Mouse (Mus musculus) heart, embryonic 13.5 days (tissue): ENCODE data around the gene Cbx3. TPM values are rescaled to one million over a fixed set of nuclear protein-coding genes. Genes with fewer than 3 reads are reported as not detected.

Source experiments
- ATAC-seq: fragments of 200-750 bp; cut with Nextera tagmentation; 2 replicates; pipeline ENCODE4 v1.8.0; 2017; ENCODE audit warnings: moderate TSS enrichment; ENCODE audit not compliant: insufficient number of reproducible peaks, low FRiP score, low TSS enrichment; ENCODE audit errors: extremely low read depth
- H3K27ac ChIP-seq: fragments of 300-500 bp; sonication (generic); replicated peaks from 2 replicates; pipeline ENCODE4 v1.5.1; 2015; ENCODE audit warnings: moderate library complexity, mild to moderate bottlenecking, inconsistent platforms
- H3K27me3 ChIP-seq: fragments of 300-500 bp; sonication (generic); replicated peaks from 2 replicates; pipeline ENCODE4 v1.6.1; 2015; ENCODE audit warnings: mild to moderate bottlenecking, inconsistent platforms
- H3K36me3 ChIP-seq: fragments of 300-500 bp; sonication (generic); 2 replicates; pipeline ENCODE4 v1.6.1; 2015; ENCODE audit warnings: mild to moderate bottlenecking, inconsistent platforms
- H3K4me1 ChIP-seq: fragments of 300-500 bp; sonication (generic); 2 replicates; pipeline ENCODE4 v1.6.1; 2015; ENCODE audit warnings: inconsistent platforms
- H3K4me2 ChIP-seq: fragments of 300-500 bp; sonication (generic); 2 replicates; pipeline ENCODE4 v1.6.1; 2015; ENCODE audit warnings: inconsistent platforms, mild to moderate bottlenecking, moderate library complexity
- H3K4me3 ChIP-seq: fragments of 300-500 bp; sonication (generic); 2 replicates; pipeline ENCODE4 v1.5.1; 2015; ENCODE audit warnings: moderate library complexity, mild to moderate bottlenecking, inconsistent platforms
- H3K9ac ChIP-seq: fragments of 300-500 bp; sonication (generic); 2 replicates; pipeline ENCODE4 v1.6.1; 2015; ENCODE audit warnings: inconsistent platforms, mild to moderate bottlenecking, moderate library complexity
- H3K9me3 ChIP-seq: fragments of 300-500 bp; sonication (generic); 2 replicates; pipeline ENCODE4 v1.6.1; 2016; ENCODE audit warnings: inconsistent platforms
- WGBS: fragments of 180-500 bp; shearing (Covaris S2); methylation state at CpG from one replicate; pipeline ENCODE4 v1.1.7; 2015; ENCODE audit warnings: mixed read lengths; 5-methylcytosine and 5-hydroxymethylcytosine counted together
- polyA plus RNA-seq: library from polyadenylated mRNA; unstranded; fragments of >200 nt; fragmentation: Nextera tagmentation; extraction: Ambion mirVana; gene quantifications from 2 replicates; pipeline ENCODE4 v1.2.1, GENCODE M21; 2015

Gene Cbx3
- polyA plus RNA-seq, 1 experiment from 2014 or later = 320 TPM

DNA sequence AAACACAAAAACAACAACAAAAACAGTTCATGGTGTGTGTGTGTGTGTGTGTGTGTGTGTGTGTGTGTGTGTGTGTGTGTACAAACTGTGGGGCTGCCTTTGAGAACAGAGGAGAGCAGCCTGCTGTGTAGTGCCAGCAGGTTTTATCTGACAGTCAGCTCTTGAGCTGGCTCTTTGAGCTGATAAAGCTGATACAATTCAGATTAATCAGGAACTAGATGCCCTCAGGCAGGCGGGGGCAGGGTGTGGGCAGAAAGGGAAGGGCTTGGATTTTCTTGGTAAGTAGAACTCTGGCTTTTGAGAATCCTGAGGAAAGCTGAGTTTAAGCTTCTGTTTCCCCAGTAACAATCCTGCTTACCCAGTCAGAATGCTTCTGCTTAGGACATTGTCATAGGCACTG lies 35.5 kb downstream of the Cbx3 start:
- no peaks in the 10 kb centered on the region for H3K27me3 ChIP-seq
- H3K4me3 ChIP-seq = no peak overlapping the region
- no peak overlapping the region for H3K4me2 ChIP-seq
- no peaks in the 10 kb centered on the region for H3K36me3 ChIP-seq
- peaks cover 9% of the 10 kb centered on the region; the same call in 1 of the 2 replicates for H3K4me1 ChIP-seq
- H3K9me3 ChIP-seq = no peaks in the 10 kb centered on the region
- 38% methylated on average over 1 of the region's 1 CpGs for WGBS
- ATAC-seq = no peak
- H3K27ac ChIP-seq = no peak overlapping the region
- H3K9ac ChIP-seq = no peak overlapping the region

DNA sequence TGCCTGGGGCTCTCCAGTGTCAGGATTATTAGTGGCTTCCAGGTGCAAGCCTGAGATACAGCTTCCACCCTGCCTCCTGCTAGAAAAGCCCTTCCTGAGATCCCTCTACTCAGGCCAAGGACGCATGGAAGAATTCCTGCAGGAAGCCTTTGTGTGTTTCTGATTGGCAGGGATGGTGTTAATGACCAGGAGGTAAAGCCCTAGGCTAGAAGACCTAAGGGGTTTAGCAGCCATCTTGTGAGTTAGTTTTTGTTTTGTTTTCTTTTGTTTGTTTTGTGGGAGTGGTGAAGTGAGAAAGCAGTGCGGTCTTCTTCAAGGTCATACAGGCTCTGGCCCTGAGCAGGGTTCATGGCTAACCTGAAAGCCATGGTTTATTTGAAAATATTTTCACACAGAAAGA lies 37.4 kb downstream of the Cbx3 start:
- H3K4me2 ChIP-seq = no peak overlapping the region
- H3K27me3 ChIP-seq = no peaks in the 10 kb centered on the region
- no peak overlapping the region for H3K4me3 ChIP-seq
- H3K9me3 ChIP-seq = no peaks in the 10 kb centered on the region
- H3K27ac ChIP-seq = no peak overlapping the region
- no peak for ATAC-seq
- 58% methylated on average over 2 of the region's 2 CpGs for WGBS
- no peak overlapping the region for H3K9ac ChIP-seq
- peaks cover 9% of the 10 kb centered on the region; the same call in 1 of the 2 replicates for H3K4me1 ChIP-seq
- H3K36me3 ChIP-seq = no peaks in the 10 kb centered on the region

DNA sequence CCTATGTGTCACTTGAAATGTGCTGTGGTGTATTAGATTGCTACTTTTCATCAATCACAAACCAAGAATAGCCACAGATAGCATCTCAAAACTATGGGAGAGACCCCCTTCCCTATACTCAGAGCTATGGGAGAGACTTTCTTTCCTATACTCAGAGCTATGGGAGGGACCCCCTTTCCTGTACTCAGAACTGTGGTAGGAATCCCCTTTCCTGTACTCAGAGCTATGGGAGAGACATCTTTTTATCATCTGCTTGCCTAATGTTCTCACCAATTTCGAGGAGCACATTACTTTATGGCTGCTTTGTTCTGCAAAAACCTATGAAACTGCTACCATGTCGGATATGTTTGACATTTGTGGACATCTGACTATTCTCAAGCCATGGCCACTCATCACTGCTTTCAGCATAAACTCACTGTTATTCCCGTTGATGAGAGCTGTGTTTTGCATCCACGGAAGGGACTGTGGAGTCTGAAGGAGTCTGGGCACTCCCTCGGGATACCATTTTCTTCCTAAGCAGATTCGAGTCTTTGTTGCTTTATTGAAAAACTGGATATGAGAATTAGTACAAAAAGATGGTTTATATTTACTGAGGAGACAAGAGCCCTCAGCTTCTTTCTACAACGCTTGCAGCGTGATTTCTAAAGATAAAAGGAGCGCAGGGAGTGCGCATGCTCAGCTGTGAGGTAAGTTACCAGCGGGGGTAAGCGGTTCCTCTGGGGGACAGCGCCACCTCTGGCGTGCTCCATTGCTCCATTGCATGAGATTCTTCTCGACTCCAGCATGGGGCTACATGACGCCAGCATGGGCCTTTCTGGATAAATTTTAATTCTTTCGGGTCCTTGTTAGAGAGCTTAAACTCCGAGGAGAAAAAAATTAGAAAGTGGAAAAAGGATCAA lies 38.8 kb downstream of the Cbx3 start:
- peak overlapping the region; percentile 49 for H3K4me3 ChIP-seq
- no peak for ATAC-seq
- peaks cover 9% of the 10 kb centered on the region; the same call in 1 of the 2 replicates for H3K4me1 ChIP-seq
- H3K9ac ChIP-seq = peak overlapping the region; percentile 69
- WGBS = 20% methylated on average over 18 of the region's 18 CpGs
- peak overlapping the region; percentile 66 for H3K4me2 ChIP-seq
- no peak overlapping the region for H3K27ac ChIP-seq
- no peaks in the 10 kb centered on the region for H3K9me3 ChIP-seq
- no peaks in the 10 kb centered on the region for H3K27me3 ChIP-seq
- no peaks in the 10 kb centered on the region for H3K36me3 ChIP-seq

DNA sequence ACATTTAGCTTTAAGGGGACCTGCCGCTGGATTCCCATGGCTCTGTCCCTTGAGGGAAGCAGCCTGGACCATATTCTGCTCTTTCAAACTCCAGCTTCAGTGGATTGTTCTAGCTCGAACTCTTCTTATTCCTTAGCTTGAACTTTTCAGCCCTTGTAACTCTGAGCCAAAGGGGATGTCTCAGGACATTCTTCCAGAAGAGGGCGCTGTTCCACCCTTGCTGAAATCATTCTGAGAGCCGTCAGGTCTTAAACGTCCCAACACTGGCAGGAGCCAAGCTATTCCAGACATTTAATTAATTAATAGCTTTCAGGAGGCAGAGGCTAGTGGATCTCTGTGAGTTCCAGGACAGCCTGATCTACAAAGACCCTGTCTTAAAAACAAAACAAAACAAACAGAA lies 39.9 kb downstream of the Cbx3 start:
- Histone ChIP-seq H3K4me2 (peak overlapping the region; percentile 66), H3K4me1 (peaks cover 9% of the 10 kb centered on the region; the same call in 1 of the 2 replicates)

DNA sequence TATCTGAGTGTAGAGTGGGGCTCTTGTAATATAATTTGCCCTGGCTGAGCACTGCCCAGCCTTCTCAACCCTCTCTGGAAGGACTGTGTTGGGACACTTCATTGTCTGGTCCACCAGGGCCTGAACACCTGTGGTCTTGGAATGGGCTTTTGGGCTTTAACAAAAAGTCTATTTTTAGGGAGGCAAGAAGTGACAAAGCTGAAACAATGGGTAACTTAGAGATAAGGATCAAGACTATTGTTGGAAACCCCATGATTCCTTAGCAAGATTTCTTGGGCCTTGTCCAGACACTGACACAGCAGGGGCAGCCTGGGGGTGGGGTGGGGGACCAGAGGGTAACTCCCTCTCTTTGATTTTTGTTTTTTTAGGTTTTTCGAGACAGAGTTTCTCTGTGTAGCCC lies 40.8 kb downstream of the Cbx3 start:
- no peak overlapping the region for H3K4me3 ChIP-seq
- no peak for ATAC-seq
- no peaks in the 10 kb centered on the region for H3K36me3 ChIP-seq
- H3K4me2 ChIP-seq = no peak overlapping the region
- H3K9ac ChIP-seq = no peak overlapping the region
- H3K27ac ChIP-seq = no peak overlapping the region
- 76% methylated on average over 1 of the region's 1 CpGs for WGBS
- H3K27me3 ChIP-seq = no peaks in the 10 kb centered on the region
- H3K4me1 ChIP-seq = peaks cover 7% of the 10 kb centered on the region; the same call in 1 of the 2 replicates
- no peaks in the 10 kb centered on the region for H3K9me3 ChIP-seq

More for the DNA sequence above, 39.9 kb downstream of the Cbx3 start:
- WGBS = 27% methylated on average over 5 of the region's 5 CpGs
- Histone ChIP-seq H3K9ac (no peak overlapping the region), H3K36me3 (no peaks in the 10 kb centered on the region), H3K4me3 (no peak overlapping the region), H3K27me3 (no peaks in the 10 kb centered on the region), H3K9me3 (no peaks in the 10 kb centered on the region), H3K27ac (no peak overlapping the region)
- ATAC-seq = no peak

DNA sequence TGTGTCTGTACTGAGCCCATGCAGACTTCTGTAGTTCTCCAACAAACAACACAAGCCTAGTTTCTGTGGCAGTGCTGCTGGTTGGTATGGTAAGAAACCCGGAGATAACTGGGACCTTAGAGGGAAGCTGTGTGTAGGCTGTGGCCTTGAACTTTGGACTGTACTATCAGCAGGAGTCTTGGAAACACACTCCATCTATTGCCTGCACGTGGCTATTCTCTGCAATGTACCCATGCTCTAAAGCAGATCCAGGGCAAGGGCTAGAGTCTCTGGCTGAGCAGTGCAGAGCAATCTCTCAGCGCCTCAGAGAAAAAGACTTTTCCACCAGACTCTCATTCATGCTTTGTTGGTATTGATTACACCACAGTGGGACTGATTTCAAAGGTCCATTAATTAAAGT lies 43.6 kb downstream of the Cbx3 start:
- Histone ChIP-seq H3K36me3 (no peaks in the 10 kb centered on the region), H3K27ac (no peak overlapping the region), H3K9me3 (peaks cover 8% of the 10 kb centered on the region), H3K4me2 (no peak overlapping the region), H3K4me3 (no peak overlapping the region), H3K27me3 (no peaks in the 10 kb centered on the region), H3K4me1 (peaks cover 7% of the 10 kb centered on the region; the same call in 1 of the 2 replicates), H3K9ac (no peak overlapping the region)
- 67% methylated on average over 3 of the region's 3 CpGs for WGBS
- no peak for ATAC-seq

DNA sequence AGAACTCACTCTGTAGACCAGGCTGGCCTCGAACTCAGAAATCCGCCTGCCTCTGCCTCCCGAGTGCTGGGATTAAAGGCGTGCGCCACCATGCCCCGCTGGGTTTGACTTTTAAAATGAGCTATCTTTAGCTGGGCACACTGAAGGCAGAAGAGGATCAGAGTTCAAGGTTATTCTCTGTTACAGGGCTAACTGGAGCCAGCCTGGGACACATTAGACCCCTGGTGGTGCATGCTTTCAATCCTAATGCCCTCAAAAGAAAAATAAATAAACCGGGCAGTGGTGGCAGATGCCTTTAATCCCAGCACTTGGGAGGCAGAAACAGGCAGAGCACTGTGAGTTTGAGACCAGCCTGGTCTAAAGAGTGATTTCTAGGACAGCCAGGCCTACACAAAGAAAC lies 44.7 kb downstream of the Cbx3 start:
- Histone ChIP-seq H3K9me3 (peaks cover 8% of the 10 kb centered on the region), H3K4me2 (no peak overlapping the region), H3K36me3 (no peaks in the 10 kb centered on the region), H3K27ac (no peak overlapping the region), H3K27me3 (no peaks in the 10 kb centered on the region), H3K4me3 (no peak overlapping the region), H3K4me1 (no peaks in the 10 kb centered on the region), H3K9ac (no peak overlapping the region)
- 82% methylated on average over 7 of the region's 7 CpGs for WGBS
- ATAC-seq = no peak

DNA sequence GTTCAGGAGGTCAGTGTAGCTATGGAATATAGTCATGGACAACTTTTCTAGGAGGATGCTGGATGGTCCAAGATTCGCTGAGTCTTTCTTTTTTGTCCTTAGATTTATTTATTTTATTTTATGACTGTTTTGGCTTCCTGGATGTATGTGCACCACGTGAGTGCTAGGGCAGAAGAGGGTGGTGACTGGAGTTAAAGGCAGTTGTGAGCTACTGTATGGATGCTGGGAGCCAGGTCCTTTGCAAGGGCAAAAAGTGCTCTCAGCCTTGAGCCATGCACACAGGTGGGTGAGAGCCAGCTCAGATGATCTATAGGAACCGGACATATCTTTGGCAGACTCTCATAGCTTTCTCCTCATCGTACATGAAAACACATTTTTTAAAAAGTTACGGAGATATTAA lies 53.1 kb downstream of the Cbx3 start:
- H3K36me3 ChIP-seq = no peaks in the 10 kb centered on the region
- no peaks in the 10 kb centered on the region for H3K9me3 ChIP-seq
- peak overlapping the region; percentile 81 for H3K4me3 ChIP-seq
- H3K27me3 ChIP-seq = no peaks in the 10 kb centered on the region
- no peak for ATAC-seq
- H3K4me1 ChIP-seq = peaks cover 9% of the 10 kb centered on the region
- H3K9ac ChIP-seq = peak overlapping the region; percentile 90
- H3K27ac ChIP-seq = peak overlapping the region; percentile 70; the same call in 1 of the 2 replicates
- peak overlapping the region; percentile 85 for H3K4me2 ChIP-seq
- WGBS = 21% methylated on average over 5 of the region's 5 CpGs

DNA sequence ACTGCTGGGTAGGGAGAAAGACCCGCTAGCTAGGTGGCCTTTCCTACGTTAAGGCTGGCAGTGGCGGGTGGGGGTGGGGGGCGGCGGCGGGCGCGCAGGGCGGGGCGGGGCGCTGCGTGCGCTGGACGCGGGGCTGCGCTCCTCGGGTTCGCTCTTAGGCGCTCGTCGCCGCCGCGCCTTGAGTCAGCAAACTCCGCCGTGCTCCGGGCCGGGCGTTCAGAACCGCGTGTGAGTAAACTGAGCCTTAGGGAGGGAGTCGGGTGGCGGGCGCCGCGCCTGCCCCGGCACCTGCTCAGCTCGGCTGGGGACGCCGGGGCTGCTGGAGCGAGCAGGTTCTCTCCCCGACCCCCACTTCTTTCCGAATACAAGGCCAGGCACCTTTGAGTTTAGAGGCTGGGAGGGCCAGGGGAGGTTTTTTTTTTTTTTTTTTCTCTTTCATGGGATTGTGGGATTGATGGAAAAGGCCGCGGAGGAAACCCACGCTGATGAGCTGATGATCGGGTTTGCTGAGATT lies 53.7 kb downstream of the Cbx3 start, which contains the start of gene Snx10:
Snx10 (plus strand) TSS at position 95 of the 514 bp plus-strand sequence.
- Histone ChIP-seq H3K27me3 (no peaks in the 10 kb centered on the region), H3K9me3 (no peaks in the 10 kb centered on the region)
- no peak for ATAC-seq

DNA sequence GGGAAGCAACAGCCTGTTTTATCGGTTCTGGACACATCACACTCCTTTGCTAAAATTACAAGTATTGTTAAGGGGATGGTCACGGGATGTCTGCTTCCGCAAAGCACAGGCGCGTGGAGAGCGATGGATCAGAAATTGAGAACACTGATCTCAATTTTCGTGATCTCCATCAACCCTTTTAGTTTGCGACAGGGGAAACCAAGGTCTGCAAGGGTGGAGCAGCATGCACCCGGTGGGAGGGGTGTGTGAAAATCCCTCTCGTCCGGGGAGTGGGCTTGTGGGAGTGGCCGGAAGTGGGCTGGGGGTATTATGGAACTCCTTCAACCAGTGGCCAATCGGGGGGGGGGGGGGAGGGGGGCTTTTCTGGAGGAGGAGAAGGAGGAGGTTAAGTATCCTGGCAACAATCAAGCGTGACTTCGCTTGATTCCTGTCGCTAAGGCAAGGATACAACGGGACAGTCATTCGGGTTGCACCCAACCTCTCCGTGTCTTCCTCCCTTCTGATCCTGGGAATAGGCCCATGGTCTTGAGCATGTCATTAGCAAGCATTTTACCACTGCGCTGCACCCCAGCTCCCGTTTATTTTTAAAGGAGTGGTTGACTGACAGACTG lies 54.3 kb downstream of the Cbx3 start:
- H3K4me1 ChIP-seq = peaks cover 9% of the 10 kb centered on the region
- peak overlapping the region; percentile 70 for H3K27ac ChIP-seq
- peak overlapping the region; percentile 81 for H3K4me3 ChIP-seq
- under 1% methylated on average over 18 of the region's 21 CpGs for WGBS
- no peak for ATAC-seq
- no peaks in the 10 kb centered on the region for H3K9me3 ChIP-seq
- peak overlapping the region; percentile 90 for H3K9ac ChIP-seq
- H3K27me3 ChIP-seq = no peaks in the 10 kb centered on the region
- no peaks in the 10 kb centered on the region for H3K36me3 ChIP-seq
- H3K4me2 ChIP-seq = peak overlapping the region; percentile 85

More for the DNA sequence above, 53.7 kb downstream of the Cbx3 start, which contains the start of gene Snx10:
- peak within 1 kb of the TSS; percentile 85 for H3K4me2 ChIP-seq
- peak within 1 kb of the TSS; percentile 70 for H3K27ac ChIP-seq
- H3K4me3 ChIP-seq = peak within 1 kb of the TSS; percentile 81
- H3K36me3 ChIP-seq = no peaks in the 10 kb centered on the region
- under 1% methylated on average over 47 of the region's 47 CpGs for WGBS
- H3K4me1 ChIP-seq = peaks cover 9% of the 10 kb centered on the region
- peak within 1 kb of the TSS; percentile 90 for H3K9ac ChIP-seq

DNA sequence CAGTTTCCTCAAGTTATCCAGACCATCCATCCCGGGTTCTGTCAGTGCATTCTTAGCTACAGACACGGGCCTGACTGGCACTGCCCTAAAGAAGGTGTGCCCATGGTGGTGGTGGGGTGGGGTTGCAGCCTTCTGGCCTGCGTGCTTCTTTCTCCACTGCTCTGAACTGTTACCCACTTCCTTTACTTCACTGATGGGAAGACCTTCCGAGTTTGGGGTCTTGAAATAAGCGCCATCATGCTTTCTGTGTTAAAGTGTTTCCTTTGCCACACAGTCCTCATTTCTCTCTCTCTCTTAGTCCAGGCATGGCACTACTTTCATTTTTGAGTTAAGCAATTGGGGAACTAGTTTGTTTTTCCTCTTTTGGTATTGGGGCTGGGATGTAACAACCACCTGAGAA lies 54.8 kb downstream of the Cbx3 start:
- 30% methylated on average over 5 of the region's 5 CpGs for WGBS
- no peak for ATAC-seq
- Histone ChIP-seq H3K9ac (peak overlapping the region; percentile 90), H3K4me2 (peak overlapping the region; percentile 85), H3K27me3 (no peaks in the 10 kb centered on the region), H3K27ac (peak overlapping the region; percentile 32; the same call in 1 of the 2 replicates), H3K36me3 (no peaks in the 10 kb centered on the region), H3K4me3 (peak overlapping the region; percentile 81), H3K9me3 (no peaks in the 10 kb centered on the region), H3K4me1 (peaks cover 9% of the 10 kb centered on the region)
